Mouse (Mus musculus): ENCODE measurements at regions not wholly inside any gene's neighbourhood (a gene's known extent, or its start where the extent isn't known, plus 50 kb on each side); places are given as distances from the start of the nearest gene placed in this dataset.

DNA sequence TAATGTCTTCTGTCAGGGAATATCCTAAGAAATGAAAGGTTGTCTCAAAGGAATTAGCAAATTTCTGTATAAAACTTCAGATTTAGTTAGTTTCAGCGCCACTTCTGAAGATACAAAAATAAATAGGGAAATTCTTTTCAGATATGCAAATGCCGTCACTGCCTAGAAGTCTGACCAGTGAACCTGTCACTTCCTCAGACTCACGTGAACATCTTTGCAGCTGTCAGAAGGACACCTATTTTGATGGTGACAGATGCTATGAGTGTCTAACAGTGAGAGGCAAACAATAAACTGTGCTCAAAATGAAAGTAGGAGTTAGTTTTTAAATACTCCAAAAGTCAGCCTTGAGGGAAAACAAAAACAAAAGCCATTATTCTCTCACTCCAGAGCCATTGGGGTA, 57.5 kb upstream of the Igf1r start:
- no peak for TF ChIP-seq POLR2A (IDR thresholded peaks at IDR 0.05; ENCODE audit: extremely low read depth, insufficient read depth, low read length)
- TF ChIP-seq CTCF (IDR thresholded peaks at IDR 0.05; ENCODE audit: extremely low read depth, insufficient read depth, low read length), result no peak
- Histone ChIP-seq H3K4me3 (ENCODE audit: insufficient read depth, low read length) (no peak overlapping the region), H3K27ac (ENCODE audit: insufficient read depth, low read length) (no peak overlapping the region), H3K4me1 (ENCODE audit: control insufficient read depth, insufficient read depth, low read length) (no peaks in the 10 kb centered on the region)

DNA sequence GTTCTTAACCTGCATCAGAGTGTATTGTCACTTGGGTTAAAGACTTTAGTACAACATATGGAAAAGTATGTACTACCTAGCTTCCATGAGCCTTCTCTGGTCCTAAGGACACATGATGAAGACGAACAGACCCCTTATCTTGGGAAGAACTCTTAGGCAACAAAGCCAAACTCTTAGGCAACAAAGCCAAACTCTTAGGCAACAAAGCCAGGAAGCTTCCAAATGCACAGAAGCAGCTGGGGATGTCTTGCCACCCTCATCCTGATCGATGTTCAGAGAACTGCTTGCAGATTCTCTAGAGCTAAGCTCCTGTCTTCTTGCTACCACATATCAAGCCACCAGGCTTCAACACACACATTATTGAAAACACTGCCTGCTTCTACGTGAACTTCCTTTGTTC, 59.7 kb upstream of the Igf1r start:
- TF ChIP-seq POLR2A (IDR thresholded peaks at IDR 0.05; ENCODE audit: extremely low read depth, insufficient read depth, low read length) (no peak), CTCF (IDR thresholded peaks at IDR 0.05; ENCODE audit: extremely low read depth, insufficient read depth, low read length) (no peak)
- H3K4me1 ChIP-seq (ENCODE audit: control insufficient read depth, insufficient read depth, low read length), result no peaks in the 10 kb centered on the region
- H3K27ac ChIP-seq (ENCODE audit: insufficient read depth, low read length), result no peak overlapping the region
- H3K4me3 ChIP-seq (ENCODE audit: insufficient read depth, low read length), result no peak overlapping the region

DNA sequence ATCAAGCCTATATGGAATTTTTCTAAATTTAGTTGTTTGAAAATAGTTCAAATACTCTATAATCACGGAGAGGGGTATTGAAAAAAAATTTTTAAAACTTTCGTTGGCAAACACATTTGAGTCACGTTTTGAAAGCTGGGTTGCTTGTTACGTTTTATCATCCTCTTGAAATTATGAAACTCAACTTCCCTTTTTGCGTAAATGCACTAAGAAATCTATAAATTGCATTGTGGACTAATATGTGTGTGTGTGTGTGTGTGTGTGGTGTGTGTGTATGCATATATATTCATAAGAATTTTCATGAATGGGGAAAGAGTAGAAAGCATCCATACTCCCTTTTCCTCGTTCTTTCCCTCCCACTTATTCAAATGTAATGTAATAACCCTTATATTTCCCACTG, 69.6 kb upstream of the Igf1r start:
- no peak overlapping the region for H3K4me3 ChIP-seq (ENCODE audit: insufficient read depth, low read length)
- H3K4me1 ChIP-seq (ENCODE audit: control insufficient read depth, insufficient read depth, low read length), result peaks cover 5% of the 10 kb centered on the region
- H3K27ac ChIP-seq (ENCODE audit: insufficient read depth, low read length), result no peak overlapping the region
- no peak for TF ChIP-seq POLR2A (IDR thresholded peaks at IDR 0.05; ENCODE audit: extremely low read depth, insufficient read depth, low read length)
- no peak for TF ChIP-seq CTCF (IDR thresholded peaks at IDR 0.05; ENCODE audit: extremely low read depth, insufficient read depth, low read length)

DNA sequence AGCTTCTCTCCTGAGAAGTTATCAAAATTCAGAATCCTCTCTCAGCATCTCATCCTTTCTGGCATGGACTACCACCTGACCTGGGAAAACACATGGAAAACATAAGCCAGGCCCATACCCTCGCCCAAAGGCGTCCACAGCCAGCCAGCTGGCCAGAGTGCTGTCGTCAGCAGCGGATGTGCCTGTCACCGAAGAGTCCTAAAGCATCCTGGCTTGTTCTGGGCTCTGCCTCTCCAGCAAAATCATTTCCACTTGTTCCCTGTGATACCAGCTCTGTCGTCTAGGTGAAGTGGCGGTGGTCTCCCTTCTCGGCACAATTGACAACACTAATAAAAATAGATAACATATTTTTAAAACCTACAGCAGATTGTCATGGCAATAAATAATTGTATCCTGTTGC, 70.0 kb upstream of the Igf1r start:
- H3K4me1 ChIP-seq (ENCODE audit: control insufficient read depth, insufficient read depth, low read length), result peaks cover 5% of the 10 kb centered on the region
- no peak overlapping the region for H3K4me3 ChIP-seq (ENCODE audit: insufficient read depth, low read length)
- no peak overlapping the region for H3K27ac ChIP-seq (ENCODE audit: insufficient read depth, low read length)
- TF ChIP-seq CTCF (IDR thresholded peaks at IDR 0.05; ENCODE audit: extremely low read depth, insufficient read depth, low read length) (no peak), POLR2A (IDR thresholded peaks at IDR 0.05; ENCODE audit: extremely low read depth, insufficient read depth, low read length) (no peak)

DNA sequence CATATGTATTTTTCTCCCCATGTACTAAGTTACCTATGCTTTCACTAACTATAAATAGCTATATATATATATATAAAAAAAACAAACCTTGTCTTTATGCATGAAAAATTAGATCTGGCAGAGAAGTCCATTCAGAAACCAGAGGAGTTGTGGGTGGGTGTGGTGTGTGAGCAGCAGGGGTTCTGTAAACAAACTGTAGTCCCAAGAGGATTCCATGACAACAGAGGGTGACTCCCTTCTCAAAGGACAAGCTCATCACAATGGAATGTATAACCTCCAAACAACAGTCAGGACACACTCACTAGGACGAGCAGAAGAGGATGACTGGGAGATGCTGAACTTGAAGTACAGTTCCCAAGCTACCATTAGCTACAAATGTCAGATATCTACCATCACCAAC, 74.4 kb upstream of the Igf1r start:
- Histone ChIP-seq H3K4me1 (ENCODE audit: control insufficient read depth, insufficient read depth, low read length) (peaks cover 5% of the 10 kb centered on the region), H3K27ac (ENCODE audit: insufficient read depth, low read length) (no peak overlapping the region), H3K4me3 (ENCODE audit: insufficient read depth, low read length) (no peak overlapping the region)
- TF ChIP-seq CTCF (IDR thresholded peaks at IDR 0.05; ENCODE audit: extremely low read depth, insufficient read depth, low read length) (no peak), POLR2A (IDR thresholded peaks at IDR 0.05; ENCODE audit: extremely low read depth, insufficient read depth, low read length) (no peak)

DNA sequence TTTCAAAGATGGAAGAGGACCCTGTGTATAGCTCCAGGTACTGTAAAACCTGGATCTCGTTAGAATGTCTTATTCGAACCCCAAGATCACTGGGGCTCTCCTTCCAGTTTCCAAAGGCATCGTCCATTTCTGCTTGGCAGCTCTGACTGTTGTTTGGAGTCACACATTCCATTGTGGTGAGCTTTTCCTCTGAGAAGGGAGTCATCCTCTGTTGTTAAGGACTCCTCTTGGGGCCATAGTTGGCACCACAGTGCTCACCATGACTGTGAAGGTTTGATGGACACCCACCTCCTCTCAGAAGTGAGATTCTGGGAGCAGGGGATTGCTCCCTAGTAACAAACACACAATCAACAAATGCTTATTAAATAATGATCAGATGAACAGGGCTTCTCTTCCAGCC, 75.0 kb upstream of the Igf1r start:
- TF ChIP-seq POLR2A (IDR thresholded peaks at IDR 0.05; ENCODE audit: extremely low read depth, insufficient read depth, low read length) (no peak), CTCF (IDR thresholded peaks at IDR 0.05; ENCODE audit: extremely low read depth, insufficient read depth, low read length) (no peak)
- H3K4me3 ChIP-seq (ENCODE audit: insufficient read depth, low read length), result no peak overlapping the region
- peaks cover 5% of the 10 kb centered on the region for H3K4me1 ChIP-seq (ENCODE audit: control insufficient read depth, insufficient read depth, low read length)
- H3K27ac ChIP-seq (ENCODE audit: insufficient read depth, low read length), result no peak overlapping the region

DNA sequence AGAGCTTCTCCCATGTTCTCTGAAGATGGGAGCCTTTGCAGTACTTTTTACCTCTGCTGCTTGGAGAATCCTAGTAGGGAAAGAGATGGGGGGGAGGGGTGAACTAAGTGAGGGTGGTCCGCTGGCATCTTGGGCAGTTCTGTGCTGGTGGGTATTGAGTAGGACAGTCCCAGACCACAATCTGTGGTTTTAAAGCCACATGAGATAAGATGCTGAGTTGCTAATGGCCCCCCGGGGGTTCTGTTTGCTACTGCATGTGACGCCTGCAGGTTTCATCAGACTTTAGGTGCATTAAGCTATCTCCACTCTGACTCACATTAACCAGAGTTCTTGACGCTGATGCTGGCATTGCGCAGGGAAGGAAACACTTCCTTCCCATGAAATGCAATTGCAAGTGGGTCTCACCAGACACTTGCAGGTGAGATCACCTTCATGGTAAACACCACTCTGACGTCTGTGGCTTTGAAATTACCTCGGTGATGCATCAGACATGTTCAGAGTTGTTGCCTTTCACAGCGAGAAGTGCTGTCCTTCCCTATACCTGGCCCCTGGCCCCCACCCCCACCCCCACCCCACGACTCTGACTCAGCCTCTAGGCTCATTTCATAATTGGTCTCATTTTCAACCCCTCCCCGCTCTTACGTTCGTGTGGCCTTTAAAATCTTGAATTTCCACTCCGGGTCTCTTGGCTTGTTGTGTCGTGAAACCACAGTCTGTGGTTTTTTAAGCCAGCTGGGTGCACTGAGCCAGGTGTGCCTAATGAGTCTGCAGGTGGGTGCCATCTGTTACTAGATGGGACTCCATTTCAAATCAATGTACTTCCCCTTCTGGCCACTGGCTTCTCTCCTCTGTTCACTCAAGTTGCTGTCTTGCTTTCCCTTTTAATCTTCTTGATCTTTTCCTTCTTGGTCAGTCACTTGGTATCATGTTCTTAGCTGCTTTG, 94.8 kb upstream of the Synm start:
- no peak overlapping the region for H3K4me3 ChIP-seq (ENCODE audit: insufficient read depth, low read length)
- TF ChIP-seq POLR2A (IDR thresholded peaks at IDR 0.05; ENCODE audit: extremely low read depth, insufficient read depth, low read length), result no peak
- TF ChIP-seq CTCF (IDR thresholded peaks at IDR 0.05; ENCODE audit: extremely low read depth, insufficient read depth, low read length), result no peak
- H3K27ac ChIP-seq (ENCODE audit: insufficient read depth, low read length), result no peak overlapping the region
- H3K4me1 ChIP-seq (ENCODE audit: control insufficient read depth, insufficient read depth, low read length), result no peaks in the 10 kb centered on the region

DNA sequence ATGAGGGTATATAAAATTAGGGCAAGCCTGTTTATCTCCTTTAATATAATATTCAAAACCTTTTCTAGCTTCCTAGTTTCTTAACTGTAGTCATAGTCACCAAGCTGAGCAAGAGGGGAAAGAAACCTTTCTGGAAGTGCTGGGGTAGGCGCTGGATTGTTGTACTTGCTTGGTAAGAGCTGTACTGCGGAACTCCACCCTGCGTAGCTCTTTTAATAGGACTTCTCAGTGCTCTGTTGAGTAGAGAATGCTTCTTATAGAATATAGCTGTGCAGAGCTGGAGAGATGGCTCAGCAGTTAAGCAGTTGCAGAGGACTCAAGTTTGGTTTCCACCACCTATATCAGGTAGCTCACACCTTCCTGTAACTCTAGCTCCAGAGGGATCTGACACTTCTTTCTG, 93.3 kb upstream of the Synm start:
- 0 out of 2 replicates have a peak overlapping the region, but pooled peaks have one; percentile 75 for H3K27ac ChIP-seq (ENCODE audit: insufficient read depth, low read length)

DNA sequence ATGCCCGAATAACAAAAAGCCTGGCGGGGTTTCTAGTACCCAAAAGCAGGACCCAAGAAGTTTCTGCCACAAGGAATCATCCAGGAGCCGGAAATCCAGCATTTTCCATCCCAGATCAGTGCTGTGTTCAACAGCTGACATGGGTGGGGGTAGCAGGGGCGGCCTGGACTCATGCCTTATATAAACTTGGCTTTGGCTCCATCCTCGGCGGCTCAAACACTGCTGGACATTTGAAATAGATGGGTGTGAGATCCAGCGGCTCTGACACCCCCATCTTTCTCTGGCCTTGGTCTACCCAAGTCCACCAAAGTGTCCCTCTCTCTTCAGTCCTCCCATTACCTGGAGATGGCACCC, 89.9 kb upstream of the Synm start:
- no peak overlapping the region for H3K27ac ChIP-seq (ENCODE audit: insufficient read depth, low read length)
- TF ChIP-seq POLR2A (IDR thresholded peaks at IDR 0.05; ENCODE audit: extremely low read depth, insufficient read depth, low read length), result no peak
- no peak for TF ChIP-seq CTCF (IDR thresholded peaks at IDR 0.05; ENCODE audit: extremely low read depth, insufficient read depth, low read length)
- H3K4me1 ChIP-seq (ENCODE audit: control insufficient read depth, insufficient read depth, low read length), result peaks cover 2% of the 10 kb centered on the region; the same call in 1 of the 2 replicates
- peak overlapping the region; percentile 45 for H3K4me3 ChIP-seq (ENCODE audit: insufficient read depth, low read length)

More for the DNA sequence above, 93.3 kb upstream of the Synm start:
- H3K4me1 ChIP-seq (ENCODE audit: control insufficient read depth, insufficient read depth, low read length), result peaks cover 2% of the 10 kb centered on the region; the same call in 1 of the 2 replicates
- no peak for TF ChIP-seq CTCF (IDR thresholded peaks at IDR 0.05; ENCODE audit: extremely low read depth, insufficient read depth, low read length)
- H3K4me3 ChIP-seq (ENCODE audit: insufficient read depth, low read length), result no peak overlapping the region

Data from cortical plate, adult 2 months (tissue).